Mouse (Mus musculus): Measurements from ENCODE around the gene Fgl2. TPM values are rescaled to one million over a fixed set of nuclear protein-coding genes. Genes with fewer than 3 reads are reported as not detected.
A peak's percentile ranks its signal among the peaks of the same experiment; 100 is the strongest.
"Not testable (repeated sequence)": the region's sequence is repeated elsewhere in the genome, so short reads cannot be mapped to it uniquely, and the experiment has no call there.

Gene Fgl2
- total RNA-seq (2014; fragmentation: Nextera tagmentation) (6.0 and 6.5 TPM in 2 replicates), total RNA-seq (2017) (8.9 and 9.7 TPM in 2 replicates), polyA plus RNA-seq (2012) (1.6 TPM in 2 replicates)

DNA sequence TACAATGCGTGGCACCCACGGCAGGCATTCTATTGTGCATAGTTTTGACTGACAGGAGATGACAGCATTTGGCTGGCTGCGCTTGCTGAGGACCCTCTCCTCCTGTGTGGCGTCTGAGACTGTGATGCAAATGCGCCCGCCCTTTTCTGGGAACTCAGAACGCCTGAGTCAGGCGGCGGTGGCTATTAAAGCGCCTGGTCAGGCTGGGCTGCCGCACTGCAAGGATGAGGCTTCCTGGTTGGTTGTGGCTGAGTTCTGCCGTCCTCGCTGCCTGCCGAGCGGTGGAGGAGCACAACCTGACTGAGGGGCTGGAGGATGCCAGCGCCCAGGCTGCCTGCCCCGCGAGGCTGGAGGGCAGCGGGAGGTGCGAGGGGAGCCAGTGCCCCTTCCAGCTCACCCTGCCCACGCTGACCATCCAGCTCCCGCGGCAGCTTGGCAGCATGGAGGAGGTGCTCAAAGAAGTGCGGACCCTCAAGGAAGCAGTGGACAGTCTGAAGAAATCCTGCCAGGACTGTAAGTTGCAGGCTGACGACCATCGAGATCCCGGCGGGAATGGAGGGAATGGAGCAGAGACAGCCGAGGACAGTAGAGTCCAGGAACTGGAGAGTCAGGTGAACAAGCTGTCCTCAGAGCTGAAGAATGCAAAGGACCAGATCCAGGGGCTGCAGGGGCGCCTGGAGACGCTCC is at the start of gene Fgl2:
Gene Fgl2, plus strand, starts transcription at position 150 of the 687 bp plus-strand sequence.
- no peaks in the 10 kb centered on the region for H3K36me3 ChIP-seq (replicated peaks)
- DNase-seq (ENCODE audit: low spot score) = no peak
- no peak for TF ChIP-seq CTCF (IDR thresholded peaks at IDR 0.05; ENCODE audit: low read depth, low read length)
- no peak for TF ChIP-seq GATA2 (IDR thresholded peaks at IDR 0.05; ENCODE audit: borderline replicate concordance, low read depth, low read length)
- no peak for TF ChIP-seq GATA1 (IDR thresholded peaks at IDR 0.05; ENCODE audit: borderline replicate concordance, low read length)
- TF ChIP-seq POLR2AphosphoS5 (IDR thresholded peaks at IDR 0.05; ENCODE audit: insufficient replicate concordance, low read depth, low read length) = no peak
- TF ChIP-seq TAL1 (conservative IDR thresholded peaks at IDR 0.05; ENCODE audit: low read depth, low read length) = no peak
- ATAC-seq (ENCODE audit: extremely low read depth, insufficient number of reproducible peaks, low FRiP score, poor library complexity, severe bottlenecking) = peak; percentile 63
- H3K27me3 ChIP-seq (ENCODE audit: insufficient read depth, low read length) = peaks cover 14% of the 10 kb centered on the region
- peak within 1 kb of the TSS; percentile 62 for H3K4me3 ChIP-seq (ENCODE audit: low read depth, low read length)
- H3K9me3 ChIP-seq (replicated peaks) = no peaks in the 10 kb centered on the region
- H3K4me1 ChIP-seq (ENCODE audit: insufficient read depth, low read depth, low read length) = peaks cover 7% of the 10 kb centered on the region; the same call in 1 of the 2 replicates

DNA sequence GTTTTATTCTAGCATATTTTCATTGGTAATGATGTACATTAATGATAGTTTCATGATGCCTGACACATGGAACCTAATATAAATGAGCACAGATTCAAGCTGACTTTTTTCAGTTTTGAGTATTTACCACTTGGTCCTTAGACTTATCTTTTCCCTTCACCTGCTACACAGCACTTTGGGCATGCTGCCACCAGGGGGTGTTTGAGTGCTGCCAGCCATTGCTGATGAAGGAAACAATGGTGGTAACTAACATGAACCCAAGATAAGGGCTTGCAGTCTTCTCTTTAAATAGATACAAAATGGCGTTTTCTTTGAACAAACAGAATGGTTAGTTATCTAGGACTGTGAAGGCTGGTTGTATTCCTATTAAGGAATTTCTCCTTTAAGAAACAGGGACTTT is 45.9 kb upstream of the Fgl2 start:
- no peak overlapping the region for H3K4me3 ChIP-seq (ENCODE audit: low read depth, low read length)
- TF ChIP-seq CTCF (IDR thresholded peaks at IDR 0.05; ENCODE audit: low read depth, low read length) = peak; percentile 60
- no peak for TF ChIP-seq POLR2AphosphoS5 (IDR thresholded peaks at IDR 0.05; ENCODE audit: insufficient replicate concordance, low read depth, low read length)
- TF ChIP-seq GATA2 (IDR thresholded peaks at IDR 0.05; ENCODE audit: borderline replicate concordance, low read depth, low read length) = no peak
- TF ChIP-seq GATA1 (IDR thresholded peaks at IDR 0.05; ENCODE audit: borderline replicate concordance, low read length) = no peak
- H3K9me3 ChIP-seq (replicated peaks) = no peaks in the 10 kb centered on the region
- H3K36me3 ChIP-seq (replicated peaks) = no peaks in the 10 kb centered on the region
- peaks cover 17% of the 10 kb centered on the region for H3K27me3 ChIP-seq (ENCODE audit: insufficient read depth, low read length)
- H3K4me1 ChIP-seq (ENCODE audit: insufficient read depth, low read depth, low read length) = no peaks in the 10 kb centered on the region
- DNase-seq (ENCODE audit: low spot score) = peak; percentile 41
- ATAC-seq (ENCODE audit: extremely low read depth, insufficient number of reproducible peaks, low FRiP score, poor library complexity, severe bottlenecking) = peak; percentile 34; the same call in 1 of the 2 replicates

DNA sequence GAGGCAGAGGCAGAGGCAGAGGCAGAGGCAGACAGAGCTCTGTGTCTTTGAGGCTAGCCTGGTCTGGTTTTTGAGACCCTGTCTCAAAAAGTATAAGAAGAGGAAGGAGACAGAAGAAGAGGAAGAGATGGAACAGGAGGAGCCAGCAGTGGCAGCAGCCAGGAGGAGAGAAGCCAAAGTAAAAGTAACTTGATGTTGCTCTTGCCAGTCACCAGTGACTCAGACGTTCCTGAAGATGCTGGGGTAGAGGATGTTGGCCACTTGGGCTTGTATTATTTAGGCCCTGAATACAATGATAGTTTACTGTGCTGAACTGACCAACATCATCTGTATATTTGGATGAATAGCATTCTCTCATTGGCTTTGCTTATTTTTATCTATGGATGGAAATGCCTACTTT is 43.9 kb upstream of the Fgl2 start:
- no peak for DNase-seq (ENCODE audit: low spot score)
- Histone ChIP-seq H3K36me3 (replicated peaks) (no peaks in the 10 kb centered on the region), H3K9me3 (replicated peaks) (no peaks in the 10 kb centered on the region), H3K4me3 (ENCODE audit: low read depth, low read length) (no peak overlapping the region), H3K27me3 (ENCODE audit: insufficient read depth, low read length) (peaks cover 19% of the 10 kb centered on the region), H3K4me1 (ENCODE audit: insufficient read depth, low read depth, low read length) (no peaks in the 10 kb centered on the region)
- TF ChIP-seq GATA1 (IDR thresholded peaks at IDR 0.05; ENCODE audit: borderline replicate concordance, low read length) (no peak), POLR2AphosphoS5 (IDR thresholded peaks at IDR 0.05; ENCODE audit: insufficient replicate concordance, low read depth, low read length) (no peak), GATA2 (IDR thresholded peaks at IDR 0.05; ENCODE audit: borderline replicate concordance, low read depth, low read length) (no peak), CTCF (IDR thresholded peaks at IDR 0.05; ENCODE audit: low read depth, low read length) (no peak), TAL1 (conservative IDR thresholded peaks at IDR 0.05; ENCODE audit: low read depth, low read length) (no peak)
- ATAC-seq (ENCODE audit: extremely low read depth, insufficient number of reproducible peaks, low FRiP score, poor library complexity, severe bottlenecking) = no peak

DNA sequence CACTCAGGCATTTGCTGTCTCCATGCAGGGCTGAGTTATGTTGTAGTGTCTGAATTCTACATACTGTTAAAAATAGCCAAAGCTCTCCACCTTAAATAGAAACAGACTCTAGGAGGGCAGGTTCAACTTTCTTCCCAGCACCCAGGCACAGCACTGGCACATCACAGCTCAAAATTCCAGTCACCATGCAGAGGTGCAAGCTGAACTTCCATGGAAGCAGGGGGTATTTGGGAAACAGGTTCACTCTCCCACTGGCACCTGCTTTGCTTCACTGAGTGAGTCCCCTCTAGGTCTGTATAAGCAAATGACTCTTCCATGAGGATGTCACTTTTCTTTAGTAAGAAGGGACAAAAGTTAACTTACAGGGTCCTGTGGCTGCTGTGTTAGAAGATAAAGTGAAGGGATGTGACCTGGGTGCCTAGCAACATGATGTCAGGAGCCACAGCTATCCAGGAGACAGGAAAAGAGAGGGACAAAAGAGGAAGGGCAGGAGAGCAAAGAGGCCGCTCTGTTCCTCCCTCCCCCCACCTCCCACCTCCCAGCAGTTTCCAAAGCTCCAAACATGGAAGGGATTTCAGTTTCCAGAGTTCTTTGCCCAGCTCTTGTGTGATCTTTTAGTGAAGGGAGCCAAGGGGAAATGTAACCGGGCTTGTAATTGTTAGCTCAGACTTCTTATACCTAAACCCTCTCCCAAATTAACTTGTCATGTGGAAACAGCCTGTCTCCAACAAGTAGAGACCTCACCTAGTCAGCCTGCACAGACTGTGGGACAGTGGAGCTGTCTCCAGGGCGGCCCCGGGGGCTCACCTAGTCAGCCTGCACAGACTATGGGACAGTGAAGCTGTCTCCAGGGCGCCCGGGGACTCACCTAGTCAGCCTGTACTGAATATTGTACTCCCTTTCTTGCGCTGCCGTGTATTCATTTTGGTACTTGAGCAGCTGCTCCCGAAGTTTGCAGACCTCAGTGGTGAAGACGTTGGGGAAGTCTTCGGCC is 42.5 kb upstream of the Fgl2 start:
- ATAC-seq (ENCODE audit: extremely low read depth, insufficient number of reproducible peaks, low FRiP score, poor library complexity, severe bottlenecking) (no peak), DNase-seq (ENCODE audit: low spot score) (no peak)
- H3K27me3 ChIP-seq (ENCODE audit: insufficient read depth, low read length) = peaks cover 24% of the 10 kb centered on the region
- TF ChIP-seq POLR2AphosphoS5 (IDR thresholded peaks at IDR 0.05; ENCODE audit: insufficient replicate concordance, low read depth, low read length) (no peak), TAL1 (conservative IDR thresholded peaks at IDR 0.05; ENCODE audit: low read depth, low read length) (no peak), GATA2 (IDR thresholded peaks at IDR 0.05; ENCODE audit: borderline replicate concordance, low read depth, low read length) (no peak), GATA1 (IDR thresholded peaks at IDR 0.05; ENCODE audit: borderline replicate concordance, low read length) (no peak), CTCF (IDR thresholded peaks at IDR 0.05; ENCODE audit: low read depth, low read length) (no peak)
- no peak overlapping the region for H3K4me3 ChIP-seq (ENCODE audit: low read depth, low read length)
- no peaks in the 10 kb centered on the region for H3K4me1 ChIP-seq (ENCODE audit: insufficient read depth, low read depth, low read length)
- H3K36me3 ChIP-seq (replicated peaks) = no peaks in the 10 kb centered on the region
- H3K9me3 ChIP-seq (replicated peaks) = no peaks in the 10 kb centered on the region

DNA sequence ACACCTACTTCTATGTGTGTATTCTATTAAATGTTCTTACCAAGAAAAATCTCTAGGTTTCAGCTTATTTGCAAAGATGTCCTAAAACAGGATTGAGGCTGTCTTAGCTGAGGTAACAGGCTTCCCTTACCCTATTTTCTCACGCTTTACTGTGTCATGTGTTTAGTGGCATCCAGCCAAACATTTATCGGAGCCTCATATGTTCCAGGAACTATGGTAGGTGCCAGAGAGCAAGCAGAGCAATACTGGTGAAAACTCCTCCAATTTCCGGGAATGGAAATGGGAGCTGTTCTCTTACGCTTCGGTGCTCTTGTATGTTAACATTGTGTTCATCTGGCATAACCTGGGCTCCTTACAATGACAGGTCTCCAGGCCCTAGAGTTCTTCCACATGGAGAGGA is 40.8 kb upstream of the Fgl2 start:
- ATAC-seq (ENCODE audit: extremely low read depth, insufficient number of reproducible peaks, low FRiP score, poor library complexity, severe bottlenecking) = no peak
- Histone ChIP-seq H3K36me3 (replicated peaks) (no peaks in the 10 kb centered on the region), H3K27me3 (ENCODE audit: insufficient read depth, low read length) (peaks cover 24% of the 10 kb centered on the region), H3K9me3 (replicated peaks) (no peaks in the 10 kb centered on the region), H3K4me1 (ENCODE audit: insufficient read depth, low read depth, low read length) (no peaks in the 10 kb centered on the region), H3K4me3 (ENCODE audit: low read depth, low read length) (no peak overlapping the region)
- TF ChIP-seq TAL1 (conservative IDR thresholded peaks at IDR 0.05; ENCODE audit: low read depth, low read length) (no peak), GATA1 (IDR thresholded peaks at IDR 0.05; ENCODE audit: borderline replicate concordance, low read length) (no peak), POLR2AphosphoS5 (IDR thresholded peaks at IDR 0.05; ENCODE audit: insufficient replicate concordance, low read depth, low read length) (no peak), CTCF (IDR thresholded peaks at IDR 0.05; ENCODE audit: low read depth, low read length) (no peak), GATA2 (IDR thresholded peaks at IDR 0.05; ENCODE audit: borderline replicate concordance, low read depth, low read length) (no peak)
- no peak for DNase-seq (ENCODE audit: low spot score)

DNA sequence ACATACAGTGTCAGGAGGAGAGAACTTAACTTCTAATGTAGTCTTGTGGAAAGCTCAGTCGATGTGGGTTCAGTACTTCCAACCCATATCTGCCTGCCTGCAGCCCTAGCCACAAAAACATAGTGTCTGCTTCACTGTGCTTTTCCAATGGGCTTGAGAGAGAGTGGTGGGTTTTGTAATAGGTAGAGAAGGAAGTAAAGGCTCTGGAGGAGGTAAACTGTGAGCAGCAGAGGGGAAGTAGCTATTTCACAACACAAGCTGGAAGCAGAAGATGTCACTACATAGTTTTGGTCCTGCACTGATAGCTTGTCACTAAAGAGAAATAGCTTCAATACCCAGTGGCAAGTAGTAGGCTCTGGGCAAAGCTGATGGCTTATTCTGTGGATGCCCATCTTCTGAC is 40.3 kb upstream of the Fgl2 start:
- ATAC-seq (ENCODE audit: extremely low read depth, insufficient number of reproducible peaks, low FRiP score, poor library complexity, severe bottlenecking) (no peak), DNase-seq (ENCODE audit: low spot score) (no peak)
- Histone ChIP-seq H3K36me3 (replicated peaks) (no peaks in the 10 kb centered on the region), H3K27me3 (ENCODE audit: insufficient read depth, low read length) (peaks cover 24% of the 10 kb centered on the region), H3K4me3 (ENCODE audit: low read depth, low read length) (no peak overlapping the region), H3K9me3 (replicated peaks) (no peaks in the 10 kb centered on the region), H3K4me1 (ENCODE audit: insufficient read depth, low read depth, low read length) (no peaks in the 10 kb centered on the region)
- TF ChIP-seq CTCF (IDR thresholded peaks at IDR 0.05; ENCODE audit: low read depth, low read length) = no peak
- TF ChIP-seq GATA2 (IDR thresholded peaks at IDR 0.05; ENCODE audit: borderline replicate concordance, low read depth, low read length) = no peak
- TF ChIP-seq TAL1 (conservative IDR thresholded peaks at IDR 0.05; ENCODE audit: low read depth, low read length) = no peak

DNA sequence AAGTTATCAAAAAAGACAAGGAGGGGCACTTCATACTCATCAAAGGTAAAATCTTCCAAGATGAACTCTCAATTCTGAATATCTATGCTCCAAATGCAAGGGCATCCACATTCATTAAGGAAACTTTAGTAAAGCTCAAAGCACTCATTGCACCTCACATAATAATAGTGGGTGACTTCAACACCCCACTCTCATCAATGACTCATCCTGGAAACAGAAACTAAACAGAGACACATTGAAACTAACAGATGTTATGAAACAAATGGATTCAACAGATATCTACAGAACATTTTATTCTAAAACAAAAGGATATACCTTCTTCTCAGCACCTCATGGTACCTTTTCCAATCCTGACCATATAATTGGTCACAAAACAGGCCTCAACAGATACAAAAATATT is 30.2 kb upstream of the Fgl2 start:
- H3K9me3 ChIP-seq (replicated peaks); H3K36me3 ChIP-seq (replicated peaks); H3K4me3 ChIP-seq (ENCODE audit: low read depth, low read length); H3K27me3 ChIP-seq (ENCODE audit: insufficient read depth, low read length); H3K4me1 ChIP-seq (ENCODE audit: insufficient read depth, low read depth, low read length); DNase-seq (ENCODE audit: low spot score); ATAC-seq (ENCODE audit: extremely low read depth, insufficient number of reproducible peaks, low FRiP score, poor library complexity, severe bottlenecking): not testable (repeated sequence)
